Comparison of ENCODE assay signal across 26 mouse cellular contexts in the genomic region with DNA sequence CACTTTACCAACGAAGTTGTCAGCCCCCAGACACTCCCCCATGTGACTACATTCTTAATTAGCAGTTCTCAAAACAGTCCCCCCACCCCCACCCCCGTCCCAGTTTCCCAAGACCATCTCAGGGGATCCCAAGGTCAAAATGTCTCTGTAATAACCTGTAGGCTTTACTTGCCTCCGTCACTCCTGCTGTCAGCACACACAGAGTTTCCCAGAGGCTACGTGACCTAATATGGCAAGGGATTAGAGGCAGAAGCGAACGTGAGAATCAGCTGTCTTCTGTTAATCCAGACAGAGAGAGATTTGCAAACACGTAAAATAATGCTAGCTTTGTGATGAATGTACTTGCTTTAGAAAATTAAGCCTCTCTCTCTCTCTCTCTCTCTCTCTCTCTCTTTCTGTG. TPM values are rescaled to one million over a fixed set of nuclear protein-coding genes. Genes with fewer than 3 reads are reported as not detected.
A peak's percentile ranks its signal among the peaks of the same experiment; 100 is the strongest.
DNase-seq lines count a peak whose midpoint lies in the region; ATAC-seq and TF ChIP-seq lines count a peak whose summit lies in the region.
"Had no signal": no experiment of that assay in that cellular context is flagged by ENCODE, and none has a peak within 500 bp of the region (broad histone marks: within the 10 kb centered on the region; RNA-seq: fewer than 3 reads in every experiment).

No protein-coding gene starts in this region.

- H3K27me3 ChIP-seq in heart, embryonic 11.5 days (ENCODE audit: control insufficient read depth, insufficient read depth, low read length) = no peaks in the 10 kb centered on the region
- no peaks in the 10 kb centered on the region for H3K27me3 ChIP-seq in midbrain, embryonic 11.5 days (ENCODE audit: control insufficient read depth, insufficient read depth, low read length)
- no peaks in the 10 kb centered on the region for H3K27me3 ChIP-seq in midbrain, embryonic 15.5 days (replicated peaks)
- H3K27me3 ChIP-seq in myocyte (ENCODE audit: control insufficient read depth, insufficient read depth, insufficient read length) = no peaks in the 10 kb centered on the region
- H3K27me3 ChIP-seq in stomach, embryonic 16.5 days (ENCODE audit: control insufficient read depth, insufficient read depth, low read length) = no peaks in the 10 kb centered on the region
- H3K27me3 ChIP-seq: embryonic facial prominence, embryonic 15.5 days had no signal

- no peak overlapping the region for H3ac ChIP-seq in myocyte (ENCODE audit: control insufficient read depth, insufficient read length)

- no peak overlapping the region for H3K4me3 ChIP-seq in heart, embryonic 11.5 days (ENCODE audit: low read depth, low read length)
- H3K4me3 ChIP-seq in midbrain, embryonic 11.5 days (ENCODE audit: low read depth, low read length) = no peak overlapping the region
- H3K4me3 ChIP-seq in midbrain, embryonic 15.5 days = no peak overlapping the region
- H3K4me3 ChIP-seq in myocyte = no peak overlapping the region
- H3K4me3 ChIP-seq in stomach, embryonic 16.5 days (replicated peaks; ENCODE audit: low read length) = no peak overlapping the region
- H3K4me3 ChIP-seq: embryonic facial prominence, embryonic 15.5 days; forebrain, embryonic 10.5 days; left cerebral cortex, adult 2 months had no signal

- no peak for DNase-seq in heart, postnatal 4 days
- DNase-seq in midbrain, embryonic 11.5 days (ENCODE audit: low spot score, missing footprints) = peak; percentile 80
- no peak for DNase-seq in right cerebral cortex, postnatal 25 days
- no peak for DNase-seq in right cerebral cortex, postnatal 14 days
- DNase-seq: B cell, adult 2 months; cerebellum, adult 2 months; forebrain, postnatal 0 days; heart, postnatal 36 days; kidney, adult 2 months; kidney, postnatal 10 days; left cerebral cortex, postnatal 4 days; liver, postnatal 0 days; lung, postnatal 10 days; thymus, postnatal 36 days had no signal

- H3K9me3 ChIP-seq in heart, embryonic 11.5 days (replicated peaks; ENCODE audit: control insufficient read depth, low read length) = no peaks in the 10 kb centered on the region
- H3K9me3 ChIP-seq in midbrain, embryonic 11.5 days (ENCODE audit: control insufficient read depth, low read length) = no peaks in the 10 kb centered on the region
- H3K9me3 ChIP-seq in midbrain, embryonic 15.5 days = no peaks in the 10 kb centered on the region
- no peaks in the 10 kb centered on the region for H3K9me3 ChIP-seq in stomach, embryonic 16.5 days (replicated peaks; ENCODE audit: control insufficient read depth, low read length)
- H3K9me3 ChIP-seq: embryonic facial prominence, embryonic 15.5 days; forebrain, embryonic 10.5 days had no signal

- ATAC-seq in heart, embryonic 11.5 days (replicated peaks; ENCODE audit: insufficient number of reproducible peaks, low FRiP score, low TSS enrichment) = no peak
- 0 out of 2 replicates have a peak, but pooled peaks have one; percentile 33 for ATAC-seq in midbrain, embryonic 11.5 days (ENCODE audit: low FRiP score)
- ATAC-seq in midbrain, embryonic 15.5 days (replicated peaks) = no peak
- ATAC-seq in stomach, embryonic 16.5 days (ENCODE audit: insufficient read depth, low FRiP score) = no peak
- ATAC-seq: forebrain, postnatal 0 days; hindbrain, embryonic 16.5 days; liver, postnatal 0 days; midbrain, embryonic 16.5 days had no signal

- no peaks in the 10 kb centered on the region for H3K36me3 ChIP-seq in heart, embryonic 11.5 days (ENCODE audit: control insufficient read depth, insufficient read depth, low read length)
- H3K36me3 ChIP-seq in midbrain, embryonic 11.5 days (ENCODE audit: control insufficient read depth, insufficient read depth, low read length) = no peaks in the 10 kb centered on the region
- no peaks in the 10 kb centered on the region for H3K36me3 ChIP-seq in midbrain, embryonic 15.5 days (replicated peaks)
- no peaks in the 10 kb centered on the region for H3K36me3 ChIP-seq in myocyte (ENCODE audit: control insufficient read depth, insufficient read depth)
- no peaks in the 10 kb centered on the region for H3K36me3 ChIP-seq in stomach, embryonic 16.5 days (ENCODE audit: control insufficient read depth, insufficient read depth, low read length)
- H3K36me3 ChIP-seq: embryonic facial prominence, embryonic 15.5 days; forebrain, embryonic 10.5 days had no signal

- TF ChIP-seq POLR2A in myocyte (IDR thresholded peaks at IDR 0.05; ENCODE audit: insufficient read length, low read depth) = no peak

- H3K9ac ChIP-seq in heart, embryonic 11.5 days (ENCODE audit: low read depth, low read length) = no peak overlapping the region; the same call in 1 of the 2 replicates
- H3K9ac ChIP-seq in midbrain, embryonic 11.5 days (ENCODE audit: low read length) = no peak overlapping the region
- H3K9ac ChIP-seq in midbrain, embryonic 15.5 days = no peak overlapping the region
- H3K9ac ChIP-seq in stomach, embryonic 16.5 days (ENCODE audit: low read length) = no peak overlapping the region
- H3K9ac ChIP-seq: embryonic facial prominence, embryonic 15.5 days; forebrain, postnatal 0 days; liver, postnatal 0 days had no signal

- no peak overlapping the region for H3K4me2 ChIP-seq in heart, embryonic 11.5 days
- H3K4me2 ChIP-seq in midbrain, embryonic 11.5 days = no peak overlapping the region
- no peak overlapping the region for H3K4me2 ChIP-seq in midbrain, embryonic 15.5 days
- no peak overlapping the region for H3K4me2 ChIP-seq in myocyte (ENCODE audit: low read depth)
- no peak overlapping the region for H3K4me2 ChIP-seq in stomach, embryonic 16.5 days (ENCODE audit: low read depth, low read length)
- H3K4me2 ChIP-seq: embryonic facial prominence, embryonic 15.5 days had no signal

- 0 out of 2 replicates have a peak overlapping the region, but pooled peaks have one; percentile 17 for H3K27ac ChIP-seq in heart, embryonic 11.5 days (ENCODE audit: low read depth, low read length)
- H3K27ac ChIP-seq in midbrain, embryonic 11.5 days (ENCODE audit: low read depth, low read length) = no peak overlapping the region
- no peak overlapping the region for H3K27ac ChIP-seq in midbrain, embryonic 15.5 days
- peak overlapping the region; percentile 62 for H3K27ac ChIP-seq in stomach, embryonic 16.5 days (ENCODE audit: low read length)
- H3K27ac ChIP-seq: embryonic facial prominence, embryonic 15.5 days; forebrain, embryonic 10.5 days; left cerebral cortex, adult 2 months had no signal

- peaks cover 8% of the 10 kb centered on the region for H3K4me1 ChIP-seq in heart, embryonic 11.5 days (ENCODE audit: control insufficient read depth, insufficient read depth, low read length)
- H3K4me1 ChIP-seq in midbrain, embryonic 11.5 days (ENCODE audit: control insufficient read depth, insufficient read depth, low read length) = peaks cover 4% of the 10 kb centered on the region
- H3K4me1 ChIP-seq in midbrain, embryonic 15.5 days = peaks cover 10% of the 10 kb centered on the region
- peaks cover 21% of the 10 kb centered on the region for H3K4me1 ChIP-seq in stomach, embryonic 16.5 days (ENCODE audit: control insufficient read depth, insufficient read depth, low read length)

- WGBS in heart, embryonic 11.5 days (ENCODE audit: insufficient replicate concordance) = 33% methylated on average over 7 of the region's 7 CpGs
- WGBS in midbrain, embryonic 11.5 days = 57% methylated on average over 7 of the region's 7 CpGs
- WGBS in midbrain, embryonic 15.5 days = 33% methylated on average over 7 of the region's 7 CpGs
- 38% methylated on average over 7 of the region's 7 CpGs for WGBS in stomach, embryonic 16.5 days

- H3K79me2 ChIP-seq in myocyte (ENCODE audit: control insufficient read depth, insufficient read depth) = no peaks in the 10 kb centered on the region

TF ChIP-seq in myocyte, 11 proteins besides CTCF, POLR2A, EP300 and RAD21:
- no peak for TF ChIP-seq REST (IDR thresholded peaks at IDR 0.05; ENCODE audit: insufficient read depth, insufficient read length)
- TF ChIP-seq TCF3 (IDR thresholded peaks at IDR 0.05; ENCODE audit: insufficient read length, low read depth) = no peak
- no peak for TF ChIP-seq MYOD1 (IDR thresholded peaks at IDR 0.05; ENCODE audit: control insufficient read depth in 1 of 3, insufficient read length in 2 of 3, low read depth in 2 of 3)
- no peak for TF ChIP-seq CEBPB (IDR thresholded peaks at IDR 0.05; ENCODE audit: insufficient read depth, poor library complexity, severe bottlenecking)
- no peak for TF ChIP-seq MYOG (IDR thresholded peaks at IDR 0.05; ENCODE audit: control insufficient read depth in 1 of 3, insufficient read depth in 1 of 3, insufficient read length in 2 of 3, low read depth in 2 of 3)
- TF ChIP-seq TCF12 (IDR thresholded peaks at IDR 0.05; ENCODE audit: insufficient read depth, poor library complexity, severe bottlenecking) = no peak
- TF ChIP-seq SRF (IDR thresholded peaks at IDR 0.05; ENCODE audit: control insufficient read depth, insufficient read length, low read depth) = peak; percentile 94

RNA-seq across cellular contexts. Expression of gene Laptm4a, which starts 33.0 kb away (rescaled TPM):
- 125 and 268 TPM in 2 replicates for polyA plus RNA-seq in heart, embryonic 11.5 days (2014; fragmentation: Nextera tagmentation; extraction: Ambion mirVana)
- 100 to 1,000 TPM; 358 to 362 TPM for total RNA-seq in heart, postnatal 4 days (2021)
- polyA plus RNA-seq in midbrain, embryonic 11.5 days (2014; fragmentation: Nextera tagmentation; extraction: Ambion mirVana) = 171 and 173 TPM in 2 replicates
- 171 and 181 TPM in 2 replicates for polyA plus RNA-seq in midbrain, embryonic 15.5 days (2015; fragmentation: Nextera tagmentation; extraction: Ambion mirVana)
- polyA plus RNA-seq in myocyte (2012; fragmentation: generic; extraction: Trizol) = 491 TPM
- polyA plus RNA-seq in stomach, embryonic 16.5 days (2015; fragmentation: Nextera tagmentation; extraction: Ambion mirVana) = 358 and 361 TPM in 2 replicates

RNA-seq across cellular contexts. Expression of gene Matn3, which starts 59.3 kb away (rescaled TPM):
- 0.67 and 1.3 TPM in 2 replicates for polyA plus RNA-seq in heart, embryonic 11.5 days (2014; fragmentation: Nextera tagmentation; extraction: Ambion mirVana)
- total RNA-seq in heart, postnatal 4 days (2021) = under 1 TPM in 1 of 2 experiments, not detected in 1; 0.09 TPM
- polyA plus RNA-seq in midbrain, embryonic 11.5 days (2014; fragmentation: Nextera tagmentation; extraction: Ambion mirVana) = 1.3 and 1.4 TPM in 2 replicates
- 0.19 TPM in 1 of 2 replicates, not detected in the other for polyA plus RNA-seq in midbrain, embryonic 15.5 days (2015; fragmentation: Nextera tagmentation; extraction: Ambion mirVana)
- polyA plus RNA-seq in myocyte (2012; fragmentation: generic; extraction: Trizol) = 0.01 TPM
- 0.15 and 0.21 TPM in 2 replicates for polyA plus RNA-seq in stomach, embryonic 16.5 days (2015; fragmentation: Nextera tagmentation; extraction: Ambion mirVana)
- total RNA-seq: heart, postnatal 36 days; liver, adult 2 months; megakaryocyte, adult 5-6 weeks had no signal
- polyA plus RNA-seq: cerebellum, adult 2 months; gonadal fat pad, adult 2 months; kidney, adult 2 months; liver, adult 2 months; liver, postnatal 0 days had no signal

Comparison
In these comparisons a context has a peak if more than half of its experiments do, and no peak if none do; other contexts are left out.
1. H3K27ac ChIP-seq: peak in heart, embryonic 11.5 days (single experiment) and stomach, embryonic 16.5 days (single experiment); none in midbrain, embryonic 11.5 days (single experiment) and midbrain, embryonic 15.5 days (single experiment).